ENCODE assay signal across 23 mouse cellular contexts in genomic region chr16:45334891-45335290, GRCm38 (mm10).
DNase-seq lines count a peak whose midpoint lies in the region; ATAC-seq and TF ChIP-seq lines count a peak whose summit lies in the region.
"Had no signal": no experiment of that assay in that cellular context is flagged by ENCODE, and none has a peak within 500 bp of the region (broad histone marks: within the 10 kb centered on the region; RNA-seq: fewer than 3 reads in every experiment).

No protein-coding gene starts in this region.

- no peak overlapping the region for H3ac ChIP-seq in myocyte (ENCODE audit: control insufficient read depth, insufficient read length)

- H3K27me3 ChIP-seq in forebrain, embryonic 13.5 days: no peaks in the 10 kb centered on the region
- no peaks in the 10 kb centered on the region for H3K27me3 ChIP-seq in forebrain, embryonic 10.5 days (ENCODE audit: poor library complexity, severe bottlenecking)
- H3K27me3 ChIP-seq in midbrain, embryonic 14.5 days (ENCODE audit: control insufficient read depth, insufficient read depth, low read length): no peaks in the 10 kb centered on the region
- H3K27me3 ChIP-seq in midbrain, embryonic 10.5 days (ENCODE audit: low read depth, poor library complexity, severe bottlenecking): no peaks in the 10 kb centered on the region
- no peaks in the 10 kb centered on the region for H3K27me3 ChIP-seq in myocyte (ENCODE audit: control insufficient read depth, insufficient read depth, insufficient read length)
- H3K27me3 ChIP-seq: embryonic facial prominence, embryonic 13.5 days; hindbrain, embryonic 12.5 days; hindbrain, embryonic 15.5 days had no signal

- no peaks in the 10 kb centered on the region for H3K79me2 ChIP-seq in myocyte (ENCODE audit: control insufficient read depth, insufficient read depth)

- no peaks in the 10 kb centered on the region for H3K4me1 ChIP-seq in forebrain, embryonic 13.5 days
- H3K4me1 ChIP-seq in forebrain, embryonic 10.5 days: no peaks in the 10 kb centered on the region
- no peaks in the 10 kb centered on the region for H3K4me1 ChIP-seq in midbrain, embryonic 14.5 days (ENCODE audit: control insufficient read depth, insufficient read depth, low read length)
- no peaks in the 10 kb centered on the region for H3K4me1 ChIP-seq in midbrain, embryonic 10.5 days
- H3K4me1 ChIP-seq: embryonic facial prominence, embryonic 10.5 days; hindbrain, embryonic 12.5 days; hindbrain, embryonic 15.5 days had no signal

- TF ChIP-seq POLR2A in myocyte (IDR thresholded peaks at IDR 0.05; ENCODE audit: insufficient read length, low read depth): no peak

- H3K4me2 ChIP-seq in forebrain, embryonic 13.5 days: no peak overlapping the region
- H3K4me2 ChIP-seq in midbrain, embryonic 14.5 days (ENCODE audit: low read length): no peak overlapping the region
- H3K4me2 ChIP-seq in myocyte (ENCODE audit: low read depth): no peak overlapping the region
- H3K4me2 ChIP-seq: embryonic facial prominence, embryonic 13.5 days; heart, embryonic 11.5 days; hindbrain, embryonic 12.5 days; hindbrain, embryonic 15.5 days had no signal

- peak; percentile 36; the same call in 1 of the 2 replicates for ATAC-seq in forebrain, embryonic 13.5 days
- peak; percentile 12; the same call in 1 of the 2 replicates for ATAC-seq in midbrain, embryonic 14.5 days (ENCODE audit: low FRiP score, low TSS enrichment)
- ATAC-seq: activated CD4-positive, CD25-positive, alpha-beta regulatory T cell, adult 4 months; forebrain, embryonic 14.5 days; forebrain, postnatal 0 days had no signal

- WGBS in forebrain, embryonic 13.5 days: 85% methylated on average over 5 of the region's 5 CpGs
- WGBS in forebrain, embryonic 10.5 days: 90% methylated on average over 5 of the region's 5 CpGs
- WGBS in midbrain, embryonic 14.5 days: 92% methylated on average over 5 of the region's 5 CpGs
- 90% methylated on average over 5 of the region's 5 CpGs for WGBS in midbrain, embryonic 10.5 days

- H3K9me3 ChIP-seq in forebrain, embryonic 13.5 days (replicated peaks): no peaks in the 10 kb centered on the region
- H3K9me3 ChIP-seq in forebrain, embryonic 10.5 days: no peaks in the 10 kb centered on the region
- no peaks in the 10 kb centered on the region for H3K9me3 ChIP-seq in midbrain, embryonic 14.5 days (ENCODE audit: control insufficient read depth, low read length)
- no peaks in the 10 kb centered on the region for H3K9me3 ChIP-seq in midbrain, embryonic 10.5 days (replicated peaks)
- H3K9me3 ChIP-seq: embryonic facial prominence, embryonic 10.5 days; embryonic facial prominence, embryonic 13.5 days; hindbrain, embryonic 12.5 days; hindbrain, embryonic 15.5 days had no signal

- no peak overlapping the region for H3K9ac ChIP-seq in forebrain, embryonic 13.5 days
- no peak overlapping the region for H3K9ac ChIP-seq in midbrain, embryonic 14.5 days (replicated peaks; ENCODE audit: low read length)
- H3K9ac ChIP-seq: embryonic facial prominence, embryonic 13.5 days; forebrain, postnatal 0 days; hindbrain, embryonic 12.5 days; hindbrain, embryonic 15.5 days had no signal

- H3K36me3 ChIP-seq in forebrain, embryonic 13.5 days (ENCODE audit: poor library complexity, severe bottlenecking): no peaks in the 10 kb centered on the region
- H3K36me3 ChIP-seq in forebrain, embryonic 10.5 days (replicated peaks): no peaks in the 10 kb centered on the region
- no peaks in the 10 kb centered on the region for H3K36me3 ChIP-seq in midbrain, embryonic 14.5 days (ENCODE audit: control insufficient read depth, insufficient read depth, low read length)
- H3K36me3 ChIP-seq in midbrain, embryonic 10.5 days: no peaks in the 10 kb centered on the region
- H3K36me3 ChIP-seq in myocyte (ENCODE audit: control insufficient read depth, insufficient read depth): no peaks in the 10 kb centered on the region
- H3K36me3 ChIP-seq: embryonic facial prominence, embryonic 10.5 days; embryonic facial prominence, embryonic 13.5 days; hindbrain, embryonic 12.5 days; hindbrain, embryonic 15.5 days had no signal

- no peak overlapping the region for H3K4me3 ChIP-seq in forebrain, embryonic 13.5 days
- no peak overlapping the region for H3K4me3 ChIP-seq in forebrain, embryonic 10.5 days
- H3K4me3 ChIP-seq in midbrain, embryonic 14.5 days (replicated peaks; ENCODE audit: low read depth, low read length): no peak overlapping the region
- H3K4me3 ChIP-seq in midbrain, embryonic 10.5 days: no peak overlapping the region
- H3K4me3 ChIP-seq in myocyte: no peak overlapping the region
- H3K4me3 ChIP-seq: embryonic facial prominence, embryonic 10.5 days; embryonic facial prominence, embryonic 13.5 days; erythroblast, embryonic 14.5 days; hindbrain, embryonic 12.5 days; hindbrain, embryonic 15.5 days had no signal

- no peak for DNase-seq in forebrain, embryonic 10.5 days (ENCODE audit: extremely low spot score, low spot score)
- DNase-seq in midbrain, embryonic 14.5 days: no peak
- DNase-seq in midbrain, embryonic 10.5 days (ENCODE audit: low spot score): no peak
- DNase-seq in urinary bladder, postnatal 25 days (ENCODE audit: low spot score): no peak
- DNase-seq: adrenal gland, adult 8-10 months; adrenal gland, postnatal 25 days; cerebellum, adult 11-12 months; cerebellum, adult 8-10 months; cerebellum, postnatal 10 days; cerebellum, postnatal 36 days; embryo, embryonic 11 days; forebrain, postnatal 0 days; gastrocnemius, postnatal 25 days had no signal

- no peak overlapping the region for H3K27ac ChIP-seq in forebrain, embryonic 13.5 days
- H3K27ac ChIP-seq in forebrain, embryonic 10.5 days: no peak overlapping the region
- H3K27ac ChIP-seq in midbrain, embryonic 14.5 days (replicated peaks; ENCODE audit: low read depth, low read length): no peak overlapping the region
- H3K27ac ChIP-seq in midbrain, embryonic 10.5 days (replicated peaks): no peak overlapping the region
- H3K27ac ChIP-seq: embryonic facial prominence, embryonic 10.5 days; embryonic facial prominence, embryonic 13.5 days; hindbrain, embryonic 12.5 days; hindbrain, embryonic 15.5 days had no signal

TF ChIP-seq in myocyte, 11 proteins besides CTCF, POLR2A, EP300 and RAD21:
- TF ChIP-seq MYOD1 (IDR thresholded peaks at IDR 0.05; ENCODE audit: control insufficient read depth in 1 of 3, insufficient read length in 2 of 3, low read depth in 2 of 3) (peak in 2 of 3 experiments; percentile 43 to 80), MYOG (IDR thresholded peaks at IDR 0.05; ENCODE audit: control insufficient read depth in 1 of 3, insufficient read depth in 1 of 3, insufficient read length in 2 of 3, low read depth in 2 of 3) (peak in 2 of 3 experiments; percentile 35 to 69), CEBPB (IDR thresholded peaks at IDR 0.05; ENCODE audit: insufficient read depth, poor library complexity, severe bottlenecking) (no peak)
